Mouse (Mus musculus) liver, adult 2 months (tissue): ENCODE measurements around the gene Rpl41.
A peak's percentile ranks its signal among the peaks of the same experiment; 100 is the strongest.

Experiments
- CTCF ChIP-seq: fragments of 200-500 bp; IDR thresholded peaks from 2 replicates; pipeline ENCODE4 v1.5.1; 2011; ENCODE audit warnings: low read depth, low read length, control low read depth
- POLR2A ChIP-seq: fragments of 200-500 bp; IDR thresholded peaks from 2 replicates; pipeline ENCODE4 v1.6.1; 2011; ENCODE audit warnings: low read length, control low read depth; ENCODE audit not compliant: insufficient read depth; ENCODE audit errors: extremely low read depth

DNA sequence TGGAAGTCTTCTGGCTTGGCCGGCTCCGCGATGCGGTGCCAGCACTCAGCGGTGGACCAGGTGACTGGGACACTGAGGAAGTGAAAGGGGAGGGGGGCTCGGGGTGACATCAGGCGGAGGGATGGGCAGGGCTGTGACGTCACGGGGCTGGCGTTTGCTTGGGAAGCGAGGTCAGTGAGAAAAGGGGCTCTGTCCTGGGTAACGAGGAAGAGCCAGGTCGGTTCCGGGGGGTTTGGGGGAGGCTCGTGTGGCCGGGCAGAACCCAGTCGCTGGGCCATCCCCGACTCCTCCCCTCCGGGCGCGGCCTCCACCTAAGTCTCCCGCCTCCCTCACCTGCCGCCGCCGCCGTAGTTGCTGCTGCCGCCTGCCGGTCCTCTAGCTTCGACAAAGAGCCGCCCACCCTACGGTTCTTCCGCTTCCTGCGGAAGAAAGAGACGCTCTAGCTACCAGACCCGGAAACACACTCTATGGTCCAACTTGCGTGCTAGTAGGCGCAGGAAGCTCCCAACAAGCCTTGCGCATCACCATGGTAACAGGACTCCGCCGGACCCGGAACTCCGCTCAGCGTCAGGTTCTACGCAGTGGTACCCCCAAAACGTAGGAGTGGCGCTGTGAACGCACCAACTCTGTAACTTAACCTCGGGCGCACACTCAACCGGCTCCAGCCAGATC is 1.6 kb downstream of the Rpl41 start, which contains the start of gene Zc3h10:
- TF ChIP-seq POLR2A (0 out of 2 replicates have a peak, but pooled peaks have one; percentile 31), CTCF (peak; percentile 14; the same call in 1 of the 2 replicates)
